Mouse (Mus musculus) forebrain, postnatal 0 days (tissue): ENCODE measurements around the gene Mrps35. TPM values are rescaled to one million over a fixed set of nuclear protein-coding genes. Genes with fewer than 3 reads are reported as not detected.

Experiments used
- ATAC-seq: fragments of 200-750 bp; cut with Nextera tagmentation; 2 replicates; pipeline ENCODE4 v1.8.0; 2017; ENCODE audit warnings: mild to moderate bottlenecking, moderate library complexity
- DNase-seq: peaks from one replicate; pipeline ENCODE4 v3.0.0-alpha.2; 2015
- H3K27ac ChIP-seq: fragments of 300-500 bp; sonication (generic); 2 replicates; pipeline ENCODE4 v1.5.1; 2014; ENCODE audit warnings: low read depth, mild to moderate bottlenecking, antibody characterized with exemption, low read length, moderate library complexity, mixed read lengths
- H3K27me3 ChIP-seq: fragments of 300-500 bp; sonication (generic); 2 replicates; pipeline ENCODE4 v1.6.1; 2014; ENCODE audit warnings: mild to moderate bottlenecking, low read length, mixed read lengths; ENCODE audit not compliant: insufficient read depth
- H3K36me3 ChIP-seq: fragments of 300-500 bp; sonication (generic); 2 replicates; pipeline ENCODE4 v1.6.1; 2014; ENCODE audit warnings: mild to moderate bottlenecking, moderate library complexity; ENCODE audit not compliant: insufficient read depth
- H3K4me1 ChIP-seq: fragments of 300-500 bp; sonication (generic); 2 replicates; pipeline ENCODE4 v1.6.1; 2014; ENCODE audit warnings: antibody characterized with exemption; ENCODE audit not compliant: insufficient read depth
- H3K4me2 ChIP-seq: fragments of 300-500 bp; sonication (generic); 2 replicates; pipeline ENCODE4 v1.6.1; 2014; ENCODE audit warnings: low read depth, mild to moderate bottlenecking, moderate library complexity
- H3K4me3 ChIP-seq: fragments of 300-500 bp; sonication (generic); 2 replicates; pipeline ENCODE4 v1.5.1; 2014; ENCODE audit warnings: low read depth, low read length, mixed read lengths
- H3K9ac ChIP-seq: fragments of 300-500 bp; sonication (generic); 2 replicates; pipeline ENCODE4 v1.6.1; 2014; ENCODE audit warnings: mild to moderate bottlenecking
- H3K9me3 ChIP-seq: fragments of 300-500 bp; sonication (generic); 2 replicates; pipeline ENCODE4 v1.6.1; 2016; ENCODE audit warnings: low read length
- CTCF ChIP-seq: sonication (generic); IDR thresholded peaks from 2 replicates; pipeline ENCODE4 v1.5.1; 2016; ENCODE audit warnings: antibody characterized with exemption, control low read depth, low read depth
- WGBS: fragments of 180-500 bp; shearing (Covaris S2); extraction: QIAGEN DNeasy Blood & Tissue Kit; methylation state at CpG from one replicate; pipeline ENCODE4 v1.1.7; 2014; 5-methylcytosine and 5-hydroxymethylcytosine counted together
- polyA plus RNA-seq: library from polyadenylated mRNA; unstranded; fragments of >200 nt; fragmentation: Nextera tagmentation; extraction: Ambion mirVana; gene quantifications from 2 replicates; pipeline ENCODE4 v1.2.1, GENCODE M21; 2015
- total RNA-seq: library from RNA; depleted of rRNA; stranded (reverse); fragments of >200 nt; gene quantifications from 2 replicates; pipeline ENCODE4 v1.2.3, GENCODE M21; 2014

The Mrps35 gene
- total and polyA plus RNA-seq, 2 experiments from 2014 or later = 20.3 to 83.2 TPM

- Histone ChIP-seq H3K9me3 (no peaks in the 10 kb centered on the region), H3K4me2 (peak within 1 kb of the TSS; percentile 46), H3K27me3 (no peaks in the 10 kb centered on the region), H3K27ac (no peak within 1 kb of the TSS), H3K9ac (peak within 1 kb of the TSS; percentile 28), H3K36me3 (no peaks in the 10 kb centered on the region), H3K4me1 (no peaks in the 10 kb centered on the region), H3K4me3 (peak within 1 kb of the TSS; percentile 16)
- TF ChIP-seq CTCF = no peak
- peak; percentile 18; the same call in 1 of the 2 replicates for ATAC-seq
- DNase-seq = peak; percentile 33
- 6% methylated on average over 19 of the region's 20 CpGs for WGBS
These were observed 44.1 kb downstream of the Mrps35 start, which contains the start of gene Mansc4 for GRCm38 (mm10) chr6:147086594-147087225. Gene Mansc4, minus strand, starts transcription at chr6:147087032.

DNA sequence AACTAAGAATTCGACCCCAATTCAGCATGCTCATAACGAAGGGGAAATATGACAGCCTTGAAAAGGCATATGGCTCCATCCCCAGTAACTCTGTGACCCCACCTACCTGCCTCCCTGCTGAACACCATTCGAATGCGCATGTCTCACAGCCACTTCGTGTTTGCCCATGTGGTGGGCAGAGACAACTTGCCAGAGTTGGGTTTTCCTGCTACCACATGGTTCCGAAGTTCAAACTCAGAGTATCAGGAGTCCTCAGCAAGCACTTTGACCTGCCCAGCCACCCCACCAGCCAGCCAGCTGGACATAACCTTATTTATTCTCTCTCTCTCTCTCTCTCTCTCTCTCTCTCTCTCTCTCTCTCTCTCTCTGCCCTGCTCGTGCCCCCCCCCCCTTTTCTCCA is 45.2 kb downstream of the Mrps35 start:
- DNase-seq = no peak
- H3K27me3 ChIP-seq = no peaks in the 10 kb centered on the region
- no peaks in the 10 kb centered on the region for H3K9me3 ChIP-seq
- no peak overlapping the region for H3K4me3 ChIP-seq
- no peak overlapping the region for H3K4me2 ChIP-seq
- no peak overlapping the region for H3K9ac ChIP-seq
- TF ChIP-seq CTCF = no peak
- no peak overlapping the region for H3K27ac ChIP-seq
- peaks cover 6% of the 10 kb centered on the region; the same call in 1 of the 2 replicates for H3K4me1 ChIP-seq
- no peak for ATAC-seq
- no peaks in the 10 kb centered on the region for H3K36me3 ChIP-seq
- 49% methylated on average over 6 of the region's 7 CpGs for WGBS

DNA sequence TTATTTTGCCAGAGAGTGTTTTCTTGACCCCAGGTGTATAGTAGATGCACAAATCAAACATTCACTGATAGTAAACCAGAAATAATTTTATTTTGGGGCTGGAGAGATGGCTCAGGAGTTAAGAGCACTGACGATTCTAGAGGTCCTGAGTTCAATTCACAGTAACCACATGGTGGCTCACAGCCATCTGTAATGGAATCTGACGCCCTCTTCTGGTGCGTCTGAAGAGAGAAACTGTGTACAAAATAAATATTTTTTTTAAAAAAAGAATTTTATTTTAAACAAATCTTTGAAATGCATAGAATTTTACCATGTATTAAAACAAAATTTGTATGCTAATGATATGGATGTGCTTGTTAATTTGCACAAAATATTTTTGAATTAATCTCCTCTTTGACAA is 46.0 kb downstream of the Mrps35 start:
- Histone ChIP-seq H3K4me3 (no peak overlapping the region), H3K27ac (no peak overlapping the region), H3K27me3 (no peaks in the 10 kb centered on the region), H3K4me1 (peaks cover 10% of the 10 kb centered on the region; the same call in 1 of the 2 replicates), H3K9ac (no peak overlapping the region), H3K4me2 (no peak overlapping the region), H3K9me3 (no peaks in the 10 kb centered on the region), H3K36me3 (no peaks in the 10 kb centered on the region)
- ATAC-seq (no peak), DNase-seq (no peak)
- 81% methylated on average over 3 of the region's 3 CpGs for WGBS
- TF ChIP-seq CTCF = 0 out of 2 replicates have a peak, but pooled peaks have one; percentile 16

- H3K9me3 ChIP-seq = no peaks in the 10 kb centered on the region
- H3K4me3 ChIP-seq = no peak overlapping the region; the same call in 1 of the 2 replicates
- no peak overlapping the region; the same call in 1 of the 2 replicates for H3K9ac ChIP-seq
- peak overlapping the region; percentile 95 for H3K4me2 ChIP-seq
- WGBS = 45% methylated on average over 5 of the region's 5 CpGs
- H3K27me3 ChIP-seq = no peaks in the 10 kb centered on the region
- DNase-seq (peak; percentile 35), ATAC-seq (no peak)
- H3K27ac ChIP-seq = no peak overlapping the region
- peaks cover 15% of the 10 kb centered on the region; the same call in 1 of the 2 replicates for H3K4me1 ChIP-seq
- H3K36me3 ChIP-seq = peaks cover 2% of the 10 kb centered on the region; the same call in 1 of the 2 replicates
- TF ChIP-seq CTCF = no peak
These were observed 47.6 kb downstream of the Mrps35 start for GRCm38 (mm10) chr6:147090191-147090590.

DNA sequence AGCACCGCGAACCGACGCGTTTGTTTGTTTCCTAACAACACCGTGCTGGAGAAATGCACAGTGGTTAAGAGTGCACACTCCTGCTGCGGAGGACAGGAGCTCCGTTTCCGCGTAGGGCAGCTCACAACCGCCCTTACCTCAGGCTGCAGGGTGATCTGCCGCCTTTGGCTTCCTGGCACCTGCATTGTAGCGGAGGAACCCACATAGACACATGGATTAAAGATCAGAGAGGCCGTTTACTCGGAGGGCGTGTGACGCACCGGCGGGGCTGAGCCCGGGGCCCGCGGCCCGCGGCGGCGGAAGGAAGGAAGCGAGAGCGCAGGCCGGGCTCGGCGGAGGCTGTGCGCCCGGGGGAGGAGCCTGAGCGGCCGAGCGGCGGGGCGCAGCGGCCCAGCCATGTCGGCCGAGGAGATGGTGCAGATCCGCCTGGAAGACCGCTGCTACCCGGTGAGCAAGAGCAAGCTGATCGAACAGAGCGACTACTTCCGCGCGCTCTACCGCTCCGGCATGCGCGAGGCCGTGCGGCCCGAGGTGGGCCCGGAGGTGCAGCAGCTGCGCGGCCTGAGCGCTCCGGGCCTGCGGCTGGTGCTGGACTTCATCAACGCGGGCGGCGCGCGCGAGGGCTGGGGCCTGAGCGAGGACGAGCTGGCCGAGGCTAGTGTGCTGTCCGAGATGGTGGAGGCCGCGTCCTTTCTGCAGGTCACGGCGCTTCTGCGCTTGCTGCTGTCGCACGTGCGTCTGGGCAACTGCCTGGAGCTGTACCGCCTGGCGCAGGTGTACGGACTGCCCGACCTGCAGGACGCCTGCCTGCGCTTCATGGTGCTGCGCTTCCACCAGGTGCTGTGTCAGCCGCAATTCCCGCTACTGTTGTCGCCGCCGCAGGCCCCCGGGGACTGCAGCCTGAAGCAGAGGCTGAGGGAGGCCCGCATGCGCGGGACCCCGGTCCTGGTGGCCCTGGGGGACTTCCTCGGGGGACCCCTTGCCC is 48.9 kb downstream of the Mrps35 start, which contains the start of gene Klhl42:
TSS of gene Klhl42 (plus strand) at position 244 of the 985 bp plus-strand sequence.
- H3K27ac ChIP-seq = peak within 1 kb of the TSS; percentile 86
- no peaks in the 10 kb centered on the region for H3K9me3 ChIP-seq
- peak within 1 kb of the TSS; percentile 88 for H3K9ac ChIP-seq
- H3K4me2 ChIP-seq = peak within 1 kb of the TSS; percentile 95
- peak; percentile 89 for ATAC-seq
- peaks cover 2% of the 10 kb centered on the region; the same call in 1 of the 2 replicates for H3K36me3 ChIP-seq
- H3K27me3 ChIP-seq = no peaks in the 10 kb centered on the region
- peaks cover 15% of the 10 kb centered on the region; the same call in 1 of the 2 replicates for H3K4me1 ChIP-seq
- peak; percentile 81 for DNase-seq
- WGBS = 3% methylated on average over 98 of the region's 99 CpGs
- H3K4me3 ChIP-seq = peak within 1 kb of the TSS; percentile 69
- TF ChIP-seq CTCF = no peak

GRCm38 (mm10) chr6:147092136-147092535 is 49.6 kb downstream of the Mrps35 start:
- WGBS = 3% methylated on average over 15 of the region's 15 CpGs
- TF ChIP-seq CTCF = no peak
- H3K27ac ChIP-seq = peak overlapping the region; percentile 86

More at GRCm38 (mm10) chr6:147092136-147092535, 49.6 kb downstream of the Mrps35 start:
- no peaks in the 10 kb centered on the region for H3K9me3 ChIP-seq
- DNase-seq (peak; percentile 67), ATAC-seq (peak; percentile 12)
- peak overlapping the region; percentile 69 for H3K4me3 ChIP-seq
- no peaks in the 10 kb centered on the region for H3K27me3 ChIP-seq
- H3K4me2 ChIP-seq = peak overlapping the region; percentile 95
- H3K4me1 ChIP-seq = peaks cover 15% of the 10 kb centered on the region; the same call in 1 of the 2 replicates
- H3K9ac ChIP-seq = peak overlapping the region; percentile 88
- peaks cover 2% of the 10 kb centered on the region; the same call in 1 of the 2 replicates for H3K36me3 ChIP-seq
